Mouse (Mus musculus) brown adipose tissue, adult 24 weeks (tissue): ENCODE results near the gene Ptpn20. TPM values are rescaled to one million over a fixed set of nuclear protein-coding genes. Genes with fewer than 3 reads are reported as not detected.

Experiments
- H3K27ac ChIP-seq: fragments of 200-500 bp; replicated peaks from 2 replicates; pipeline ENCODE4 v1.5.1; 2012; ENCODE audit warnings: low read depth, mild to moderate bottlenecking, low read length
- H3K4me1 ChIP-seq: fragments of 200-500 bp; 2 replicates; pipeline ENCODE4 v1.6.1; 2012; ENCODE audit warnings: low read length, mixed read lengths; ENCODE audit not compliant: control insufficient read depth, insufficient read depth, insufficient read length
- H3K4me3 ChIP-seq: fragments of 200-500 bp; 2 replicates; pipeline ENCODE4 v1.5.1; 2012; ENCODE audit warnings: low read depth, mild to moderate bottlenecking, low read length, moderate library complexity; ENCODE audit not compliant: insufficient read depth
- polyA plus RNA-seq: library from polyadenylated mRNA; stranded (reverse); fragments of >200 nt; gene quantifications from 2 replicates; pipeline ENCODE4 v1.2.4, GENCODE M21; 2012; ENCODE audit not compliant: missing spikeins, insufficient read depth, insufficient read length

Ptpn20 gene
- polyA plus RNA-seq, result not detected in 2 replicates

DNA sequence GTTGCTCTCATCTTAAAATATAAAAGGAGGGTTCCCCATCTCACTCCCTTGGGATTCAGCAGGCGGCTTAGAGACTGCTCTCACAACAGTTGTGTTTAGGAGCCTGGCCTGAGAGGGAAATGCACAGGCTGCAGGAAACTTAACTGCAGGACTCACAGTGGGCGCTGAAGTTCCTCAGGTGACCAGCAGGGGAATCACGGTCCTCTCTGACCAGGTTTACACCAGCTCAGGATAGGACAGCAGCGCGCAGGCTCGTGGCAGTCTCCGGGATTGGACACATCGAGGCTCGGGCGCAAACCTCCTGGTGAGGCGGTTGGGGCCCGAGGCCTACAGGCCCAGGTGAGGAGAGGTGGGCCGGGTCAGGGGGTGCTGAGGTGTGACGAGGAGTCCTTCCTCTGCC, at the start of gene Ptpn20:
Gene Ptpn20 (plus strand): TSS at position 257 of the 400 bp plus-strand sequence.
- no peaks in the 10 kb centered on the region for H3K4me1 ChIP-seq
- no peak within 1 kb of the TSS for H3K4me3 ChIP-seq
- H3K27ac ChIP-seq, result no peak within 1 kb of the TSS

DNA sequence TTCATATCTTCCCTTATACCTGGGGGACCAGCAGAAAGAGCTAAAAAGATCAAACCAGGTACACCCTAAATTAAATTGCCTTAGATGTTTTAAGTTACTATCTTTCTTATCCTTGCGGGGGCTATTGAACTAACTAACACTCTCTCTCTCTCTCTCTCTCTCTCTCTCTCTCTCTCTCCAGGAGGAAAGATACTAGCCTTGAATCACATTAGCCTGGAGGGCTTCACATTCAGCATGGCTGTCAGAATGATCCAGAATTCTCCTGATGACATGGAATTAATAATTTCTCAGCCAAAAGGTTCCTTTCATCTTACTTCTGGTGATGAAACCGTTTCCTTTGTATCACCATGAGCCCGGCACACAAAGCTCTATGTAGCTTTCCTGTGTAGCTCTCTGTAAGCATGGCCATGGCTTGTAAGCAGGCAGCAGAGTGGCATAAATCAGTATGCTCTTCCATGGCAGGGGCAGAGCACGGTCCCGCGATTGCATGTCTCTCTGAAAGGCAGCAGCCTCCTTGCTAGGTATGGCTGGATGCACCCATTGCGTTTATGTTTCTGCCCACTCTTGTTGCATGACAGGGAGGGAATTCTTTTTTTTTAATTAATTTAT, 49.3 kb upstream of the Ptpn20 start:
- no peak overlapping the region for H3K4me3 ChIP-seq
- H3K27ac ChIP-seq, result no peak overlapping the region
- H3K4me1 ChIP-seq, result no peaks in the 10 kb centered on the region

DNA sequence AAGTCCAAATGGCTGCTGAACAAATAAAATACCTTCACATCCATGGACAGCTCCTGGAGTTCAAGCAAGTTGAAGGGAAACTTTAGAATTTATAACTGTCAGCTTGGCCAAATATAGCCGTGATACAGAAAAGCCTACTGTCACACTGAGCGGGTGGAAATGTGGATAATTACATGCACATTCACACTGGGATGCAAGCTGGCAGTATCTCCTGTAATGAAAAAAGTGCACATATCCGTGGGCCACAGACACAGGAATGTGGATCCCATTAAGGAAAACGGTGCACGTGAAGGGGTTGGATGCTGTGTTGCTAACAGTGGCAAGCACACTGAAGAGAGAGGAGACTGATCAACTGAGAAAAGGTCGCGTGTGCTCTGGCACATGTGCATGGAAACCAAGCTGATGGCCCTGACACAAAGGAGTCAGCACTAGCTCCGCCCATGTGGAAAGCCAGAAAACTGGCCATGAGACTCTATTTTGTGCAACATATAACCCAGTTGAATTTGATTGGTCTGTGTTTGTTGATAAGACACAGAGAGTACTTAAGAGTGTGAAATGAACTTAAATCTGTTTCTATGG, 43.4 kb upstream of the Ptpn20 start:
- no peak overlapping the region for H3K4me3 ChIP-seq
- no peaks in the 10 kb centered on the region for H3K4me1 ChIP-seq
- H3K27ac ChIP-seq, result no peak overlapping the region

DNA sequence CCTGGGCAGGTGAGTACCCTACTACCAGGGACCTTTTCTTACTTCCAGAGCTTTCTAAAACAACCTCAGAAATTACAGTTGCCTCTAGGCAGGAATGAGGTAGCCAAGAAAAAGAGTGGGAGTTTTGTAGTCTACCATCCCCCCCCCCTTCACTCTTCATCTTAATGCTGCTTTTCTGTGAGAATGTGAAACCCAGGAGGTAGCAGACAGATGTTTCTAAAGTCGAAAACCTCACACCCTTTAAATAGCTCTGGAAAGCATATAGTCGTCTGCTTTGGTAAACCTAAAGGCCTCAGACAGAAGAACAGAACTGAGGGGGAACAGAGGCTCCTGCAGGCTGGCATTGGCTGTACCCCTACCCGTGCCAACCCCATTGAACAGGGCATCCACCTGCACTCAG, 40.4 kb upstream of the Ptpn20 start:
- H3K4me1 ChIP-seq, result no peaks in the 10 kb centered on the region
- H3K27ac ChIP-seq, result no peak overlapping the region
- H3K4me3 ChIP-seq, result no peak overlapping the region

DNA sequence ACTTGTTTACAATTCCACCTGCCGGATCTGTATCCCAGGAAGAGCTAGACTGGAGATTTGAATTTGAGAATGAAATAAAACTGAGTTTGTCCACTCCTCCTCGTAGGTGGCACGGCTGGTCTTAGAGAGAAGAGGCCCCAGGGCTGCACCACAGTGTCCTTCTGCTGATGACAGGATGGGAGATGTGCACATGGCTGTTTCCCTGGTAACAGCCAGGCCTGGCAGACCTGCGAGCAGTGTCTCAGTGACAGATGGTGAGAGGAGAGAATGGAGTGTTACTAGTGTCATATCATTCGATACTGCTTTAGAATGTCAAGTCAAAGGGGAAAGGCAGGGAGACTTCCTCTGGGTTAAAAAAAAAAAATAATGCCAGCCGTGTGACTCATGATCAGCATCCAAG, 39.2 kb upstream of the Ptpn20 start:
- no peak overlapping the region for H3K4me3 ChIP-seq
- no peak overlapping the region for H3K27ac ChIP-seq
- H3K4me1 ChIP-seq, result no peaks in the 10 kb centered on the region

DNA sequence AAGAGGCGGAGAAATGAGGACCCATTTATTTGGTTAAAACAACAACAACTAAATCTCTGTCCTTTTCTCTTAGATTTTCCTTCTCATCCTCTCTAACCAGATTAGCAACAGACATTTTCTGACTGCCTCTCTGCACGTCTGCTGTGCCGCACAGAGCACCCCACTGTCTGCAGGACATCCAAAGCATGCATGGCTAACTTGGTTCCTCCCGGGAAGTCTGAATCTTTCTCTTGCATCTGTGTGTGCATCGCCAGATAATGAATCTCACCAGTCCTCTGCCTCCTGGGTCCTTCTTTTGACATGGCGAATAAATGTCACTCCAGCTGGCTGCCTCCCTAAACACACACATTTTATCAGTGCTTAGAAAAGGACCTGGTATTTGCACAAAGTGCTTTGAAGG, 18.3 kb upstream of the Ptpn20 start:
- no peak overlapping the region for H3K27ac ChIP-seq
- no peaks in the 10 kb centered on the region for H3K4me1 ChIP-seq
- H3K4me3 ChIP-seq, result no peak overlapping the region

DNA sequence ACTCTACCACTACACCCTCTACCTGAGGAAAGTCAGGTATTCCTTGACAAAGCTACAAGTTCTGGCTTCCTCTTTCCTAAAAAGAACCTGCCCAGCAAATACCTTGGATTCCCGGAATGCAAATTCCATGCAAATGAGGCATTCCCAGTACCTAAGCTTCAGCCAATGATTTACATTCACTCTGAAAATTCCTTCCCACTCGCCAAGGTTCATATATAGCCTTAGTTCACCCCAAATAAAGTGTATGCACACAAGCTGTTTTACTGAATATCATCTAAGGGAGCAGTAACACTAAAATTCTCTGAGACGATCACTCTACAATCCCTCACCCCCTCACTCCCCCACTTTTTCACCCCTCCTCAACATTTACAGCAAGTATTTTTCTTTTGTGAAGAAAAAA, 15.4 kb upstream of the Ptpn20 start:
- H3K27ac ChIP-seq, result no peak overlapping the region
- H3K4me3 ChIP-seq, result no peak overlapping the region

DNA sequence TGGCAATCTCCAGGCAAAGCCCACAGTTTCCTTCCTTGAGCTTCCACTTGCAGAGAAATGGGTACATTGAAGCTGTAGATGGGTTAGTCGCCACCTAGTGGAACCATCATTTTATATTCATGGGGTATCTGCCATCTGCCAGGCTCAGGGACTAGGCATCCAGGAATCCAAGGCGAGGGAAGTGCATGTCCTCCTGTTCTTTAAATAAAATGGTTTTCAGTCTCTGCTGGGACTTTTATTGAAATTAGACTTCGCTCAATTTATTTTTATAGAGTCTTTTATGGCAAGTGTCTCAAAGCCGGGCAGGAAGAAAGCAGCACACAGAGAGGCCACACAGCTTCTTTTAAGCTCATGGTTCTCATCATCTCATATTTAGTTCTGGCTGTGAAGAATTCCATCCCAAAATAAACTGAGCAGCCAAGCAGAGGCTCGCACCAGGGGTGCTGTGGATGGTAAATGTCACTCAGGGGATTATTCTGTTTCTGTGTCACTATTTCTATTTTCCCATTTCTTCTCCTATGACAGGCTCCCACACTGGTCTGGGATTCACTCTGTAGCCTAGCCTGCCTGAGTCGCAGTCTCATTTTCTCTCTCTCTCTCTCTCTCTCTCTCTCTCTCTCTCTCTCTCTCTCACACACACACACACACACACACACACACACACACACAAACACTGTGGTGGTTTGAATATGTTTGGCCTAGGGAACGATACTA, 9.1 kb upstream of the Ptpn20 start:
- no peaks in the 10 kb centered on the region for H3K4me1 ChIP-seq
- no peak overlapping the region for H3K27ac ChIP-seq

More for the DNA sequence above, 15.4 kb upstream of the Ptpn20 start:
- H3K4me1 ChIP-seq, result no peaks in the 10 kb centered on the region

DNA sequence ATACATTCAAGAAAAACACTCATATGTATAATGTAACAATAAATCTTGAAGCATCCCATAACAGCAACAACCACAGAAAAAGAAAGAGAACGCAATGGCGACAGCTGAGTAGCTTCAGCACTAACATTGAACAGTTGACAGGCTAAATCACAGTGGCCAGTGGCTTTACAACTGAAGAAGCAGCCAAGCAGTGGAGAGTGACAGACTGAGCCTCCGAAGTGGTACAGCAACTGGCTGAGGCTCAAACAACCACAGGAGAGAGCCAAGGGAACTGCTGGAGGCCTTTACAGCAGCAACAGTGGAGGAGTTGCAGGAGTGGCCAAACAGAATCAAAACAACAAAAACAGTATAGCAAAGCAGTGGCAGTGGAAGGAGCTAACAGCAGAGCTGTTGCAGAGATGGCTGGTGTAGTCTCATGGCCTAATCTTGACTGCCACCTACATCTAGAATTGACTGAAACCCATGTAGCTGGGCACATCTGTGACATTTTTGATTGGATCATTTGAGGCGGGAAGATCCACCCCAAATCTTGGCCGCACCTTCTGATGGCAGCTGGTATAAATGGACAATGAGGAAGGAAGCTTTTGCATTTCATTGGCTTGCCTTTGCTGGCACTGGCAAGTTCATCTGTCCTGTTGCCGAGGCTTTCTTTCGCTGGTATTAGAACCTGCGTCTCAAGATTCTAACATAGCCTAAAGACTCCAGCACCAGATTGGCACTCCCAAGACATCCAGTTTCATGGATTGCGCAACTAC, 9.5 kb downstream of the Ptpn20 start:
- no peaks in the 10 kb centered on the region for H3K4me1 ChIP-seq
- no peak overlapping the region for H3K27ac ChIP-seq
- H3K4me3 ChIP-seq, result no peak overlapping the region

More for the DNA sequence above, 9.1 kb upstream of the Ptpn20 start:
- no peak overlapping the region for H3K4me3 ChIP-seq

DNA sequence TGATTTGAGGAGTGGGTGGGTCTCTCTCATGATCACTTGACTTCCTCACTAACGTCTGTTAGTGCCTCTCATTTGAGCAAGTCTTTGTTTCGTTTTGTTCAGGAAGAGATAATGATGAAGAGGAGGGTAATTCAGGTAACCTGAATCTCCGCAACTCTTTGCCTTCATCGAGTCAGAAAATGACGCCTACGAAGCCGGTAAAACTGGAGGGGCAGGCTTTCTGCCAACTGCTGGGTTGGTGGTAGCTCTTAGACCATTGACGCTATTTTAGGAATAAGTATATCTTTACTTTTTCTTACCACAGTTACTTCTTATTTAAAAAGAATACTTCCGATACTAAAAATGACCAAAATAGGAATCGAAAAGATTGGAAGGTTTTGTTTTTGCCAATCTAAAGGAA, 18.4 kb downstream of the Ptpn20 start:
- no peak overlapping the region for H3K4me3 ChIP-seq
- no peaks in the 10 kb centered on the region for H3K4me1 ChIP-seq
- H3K27ac ChIP-seq, result no peak overlapping the region

DNA sequence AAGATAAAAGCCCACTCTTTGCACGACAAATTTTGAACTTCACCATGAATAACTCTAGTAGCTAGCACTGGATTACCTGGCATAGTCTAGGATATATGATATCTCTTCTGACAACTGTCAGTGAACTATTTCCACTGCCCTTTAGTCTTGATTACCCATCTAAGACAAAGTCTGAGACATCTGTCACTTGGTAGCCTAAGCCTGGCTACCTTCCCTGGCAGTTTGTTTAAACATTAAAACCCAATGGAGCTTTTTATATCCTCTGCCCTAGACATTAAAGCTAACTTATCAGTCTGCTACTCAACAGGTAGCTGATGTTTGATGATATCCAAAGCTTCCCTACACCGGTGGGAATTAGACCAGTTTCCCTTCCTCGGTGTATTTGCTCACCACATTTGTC, 36.0 kb downstream of the Ptpn20 start:
- H3K4me3 ChIP-seq, result no peak overlapping the region
- no peak overlapping the region for H3K27ac ChIP-seq
- H3K4me1 ChIP-seq, result no peaks in the 10 kb centered on the region

DNA sequence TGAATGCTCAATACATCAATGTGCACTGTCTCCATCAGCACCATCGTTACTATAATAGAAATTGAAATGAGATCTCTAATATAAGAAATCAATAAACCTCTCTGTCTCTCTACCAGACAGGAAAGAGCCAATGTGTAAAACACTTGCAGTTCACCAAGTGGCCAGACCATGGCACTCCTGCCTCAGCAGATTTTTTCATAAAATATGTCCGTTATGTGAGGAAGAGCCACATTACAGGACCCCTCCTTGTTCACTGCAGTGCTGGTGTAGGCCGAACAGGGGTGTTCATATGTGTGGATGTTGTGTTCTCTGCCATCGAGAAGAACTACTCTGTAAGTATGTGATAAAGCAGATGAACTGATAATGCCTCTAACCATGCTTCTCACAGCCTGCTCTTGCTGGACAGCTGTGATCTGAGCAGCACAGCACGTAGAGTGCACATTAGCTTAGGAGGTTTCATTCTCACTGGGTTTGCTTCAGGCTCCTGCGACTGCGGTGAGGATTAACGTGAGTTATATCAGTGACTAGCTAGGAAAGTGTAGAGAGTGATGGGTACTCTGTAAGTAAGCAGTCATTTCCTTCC, 43.9 kb downstream of the Ptpn20 start:
- Histone ChIP-seq H3K4me3 (no peak overlapping the region), H3K4me1 (no peaks in the 10 kb centered on the region), H3K27ac (no peak overlapping the region)

DNA sequence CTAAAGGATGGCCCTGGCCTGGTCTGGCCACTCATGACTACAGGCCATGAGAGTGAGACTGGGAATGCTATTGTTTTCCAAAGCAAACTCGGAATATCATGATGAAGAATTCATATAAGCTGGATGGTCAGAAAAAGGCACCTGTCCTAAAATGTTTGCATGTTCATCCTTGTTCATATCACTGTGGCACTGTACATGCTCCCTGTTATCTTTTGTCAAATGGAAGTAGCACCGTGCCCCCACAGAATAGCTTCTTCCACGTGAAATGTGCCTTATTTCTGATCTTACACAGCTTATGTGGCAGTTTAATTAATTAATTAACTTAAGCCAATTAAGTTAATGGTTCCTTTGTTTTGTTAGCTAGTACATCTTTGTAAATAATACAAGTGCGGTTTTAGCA, 45.3 kb downstream of the Ptpn20 start:
- Histone ChIP-seq H3K4me3 (no peak overlapping the region), H3K27ac (no peak overlapping the region)

DNA sequence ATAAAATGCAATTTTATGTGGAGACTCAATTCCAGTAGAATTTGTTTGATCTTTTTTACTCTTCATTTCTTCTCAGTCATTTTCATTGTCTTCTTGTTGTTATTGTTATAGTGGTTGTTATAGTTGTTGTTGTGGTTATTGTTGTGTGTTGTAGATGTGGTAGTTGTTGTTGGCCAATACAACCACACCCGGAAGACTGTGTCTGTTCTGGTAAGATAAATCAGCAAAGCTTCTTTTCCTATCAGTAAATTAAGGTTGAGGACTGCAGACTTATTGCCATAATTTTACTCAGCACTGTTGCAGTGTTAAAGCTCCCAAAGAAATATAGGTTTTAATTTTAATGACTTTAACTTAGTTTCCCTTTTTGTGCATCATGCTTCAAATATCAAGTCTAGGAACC, 45.8 kb downstream of the Ptpn20 start:
- H3K27ac ChIP-seq, result no peak overlapping the region
- no peak overlapping the region for H3K4me3 ChIP-seq
- H3K4me1 ChIP-seq, result no peaks in the 10 kb centered on the region

More for the DNA sequence above, 45.3 kb downstream of the Ptpn20 start:
- H3K4me1 ChIP-seq, result no peaks in the 10 kb centered on the region

DNA sequence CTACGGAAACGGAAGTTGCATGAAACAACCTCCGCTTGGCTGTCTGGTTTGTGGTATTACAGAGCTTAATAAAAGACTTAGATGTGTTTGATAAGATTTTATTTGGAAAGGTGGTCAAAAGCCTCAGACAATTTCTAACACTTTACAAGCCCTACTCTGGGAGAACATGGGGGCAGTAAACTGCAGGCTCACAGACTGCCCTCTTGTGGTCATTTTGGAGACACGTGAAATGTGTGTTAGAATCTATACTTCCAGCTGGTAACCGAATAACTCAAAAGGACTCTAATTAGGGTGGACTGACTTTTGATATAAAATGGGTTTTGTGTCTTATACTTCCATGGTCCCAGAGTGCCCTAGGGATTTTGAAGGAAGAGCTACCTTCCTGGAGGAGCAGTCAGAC, 50.4 kb downstream of the Ptpn20 start:
- Histone ChIP-seq H3K4me1 (no peaks in the 10 kb centered on the region), H3K27ac (no peak overlapping the region), H3K4me3 (no peak overlapping the region)
